Mouse (Mus musculus) brain, embryonic 14.5 days (tissue): Measurements from ENCODE around the gene Trappc12. TPM values are rescaled to one million over a fixed set of nuclear protein-coding genes. Genes with fewer than 3 reads are reported as not detected.
A peak's percentile ranks its signal among the peaks of the same experiment; 100 is the strongest.
"Not testable (repeated sequence)": the region's sequence is repeated elsewhere in the genome, so short reads cannot be mapped to it uniquely, and the experiment has no call there.

Experiments used
- DNase-seq: peaks from one replicate; pipeline ENCODE4 v3.0.0-alpha.2; 2011; ENCODE audit warnings: low read depth
- CTCF ChIP-seq: fragments of 200-500 bp; IDR thresholded peaks from 2 replicates; pipeline ENCODE4 v1.5.1; 2012; ENCODE audit warnings: inconsistent platforms, mild to moderate bottlenecking, moderate library complexity, borderline replicate concordance; ENCODE audit not compliant: insufficient read depth, insufficient read length; ENCODE audit errors: extremely low read depth
- POLR2A ChIP-seq: fragments of 200-500 bp; IDR thresholded peaks from 2 replicates; pipeline ENCODE4 v1.6.1; 2012; ENCODE audit warnings: mild to moderate bottlenecking, inconsistent platforms, borderline replicate concordance; ENCODE audit not compliant: poor library complexity, insufficient read depth, insufficient read length, severe bottlenecking; ENCODE audit errors: extremely low read depth
- polyA plus RNA-seq: library from polyadenylated mRNA; depleted of rRNA; stranded (reverse); fragments of >200 nt; gene quantifications from 2 replicates; pipeline ENCODE4 v1.2.3, GENCODE M21; 2012

The Trappc12 gene
- polyA plus RNA-seq, 1 experiment: 40.6 TPM

DNA sequence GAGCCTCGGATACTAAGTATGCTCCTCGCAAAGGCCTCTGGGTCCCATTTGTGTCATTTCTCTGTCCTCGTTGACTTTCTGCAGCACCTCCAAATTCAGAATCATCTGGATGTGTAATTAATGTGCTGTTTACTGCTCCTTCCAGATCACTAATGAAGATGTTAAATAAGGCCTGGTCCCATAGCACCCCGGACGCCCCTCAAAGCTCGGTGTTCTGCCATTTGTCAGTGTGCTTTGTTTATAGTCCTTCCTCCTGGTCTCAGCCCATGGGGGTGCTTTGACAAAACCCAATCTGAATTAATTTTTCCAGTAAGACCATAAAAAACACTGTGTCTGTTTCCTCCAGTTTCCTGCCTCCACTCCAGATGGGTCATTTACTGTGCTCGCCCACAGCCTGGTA, 29.9 kb upstream of the Trappc12 start:
- no peak for TF ChIP-seq POLR2A
- TF ChIP-seq CTCF: no peak
- no peak for DNase-seq

DNA sequence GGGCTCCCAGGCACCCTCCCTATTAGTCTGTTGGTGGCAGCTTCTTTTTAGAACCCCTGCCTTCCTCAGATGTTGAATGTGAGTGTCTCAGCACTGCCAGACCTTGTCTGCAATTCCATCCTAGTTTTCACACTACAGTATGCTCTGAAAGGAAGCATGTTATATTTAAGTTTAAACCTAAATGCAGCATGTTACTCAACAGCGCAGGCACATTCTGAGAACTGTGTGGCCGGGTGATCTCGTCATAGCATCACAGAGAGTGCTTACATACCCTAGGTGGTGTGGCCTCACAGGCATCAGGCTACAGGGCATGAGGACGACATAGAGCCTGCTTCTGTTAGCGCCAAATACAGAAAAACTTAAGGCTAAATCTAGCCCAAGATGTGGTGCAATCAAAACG, 25.4 kb upstream of the Trappc12 start:
- TF ChIP-seq CTCF (no peak), POLR2A (no peak)

DNA sequence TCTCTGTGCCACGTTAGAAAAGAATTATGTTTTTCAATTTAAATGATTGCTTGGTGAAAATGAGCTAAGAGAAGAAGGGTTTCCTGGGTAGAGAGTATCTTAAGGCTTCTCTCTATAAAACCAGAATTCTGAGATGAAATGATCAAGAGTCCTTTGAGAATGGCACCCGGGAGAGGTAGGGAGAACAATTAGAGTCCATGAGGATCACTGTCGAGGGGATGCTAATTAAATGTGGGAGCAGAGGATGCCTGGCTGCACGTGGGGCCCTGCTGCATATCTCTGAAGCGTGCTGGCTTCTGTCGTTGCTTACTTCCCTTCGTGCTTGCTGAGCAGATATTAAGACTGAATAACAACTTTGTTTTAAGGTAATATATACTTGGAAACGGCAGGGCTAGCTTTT, 24.8 kb upstream of the Trappc12 start:
- TF ChIP-seq CTCF: no peak
- TF ChIP-seq POLR2A: no peak
- DNase-seq: peak; percentile 53

More for the DNA sequence above, 25.4 kb upstream of the Trappc12 start:
- no peak for DNase-seq

DNA sequence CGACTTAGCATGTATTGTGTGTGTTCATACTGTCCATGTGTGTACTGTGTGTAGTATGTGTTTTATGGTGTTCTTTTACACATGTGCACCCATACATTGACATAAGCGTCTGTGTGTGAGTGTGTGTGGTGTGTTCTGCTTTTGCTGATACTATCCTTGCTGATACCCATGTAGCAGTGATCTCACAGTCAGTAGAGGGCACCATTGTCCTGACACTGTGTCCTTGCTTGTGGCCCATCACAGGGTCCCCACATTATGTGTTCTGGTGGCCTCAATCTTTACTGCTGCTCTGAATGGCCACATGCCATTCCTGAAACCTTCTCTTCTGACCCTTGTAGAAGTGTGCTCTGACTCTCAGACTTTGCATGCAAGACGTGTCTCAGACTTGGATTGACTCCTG, 23.5 kb upstream of the Trappc12 start:
- peak; percentile 62 for DNase-seq
- TF ChIP-seq POLR2A: no peak
- peak; percentile 44; the same call in 1 of the 2 replicates for TF ChIP-seq CTCF

DNA sequence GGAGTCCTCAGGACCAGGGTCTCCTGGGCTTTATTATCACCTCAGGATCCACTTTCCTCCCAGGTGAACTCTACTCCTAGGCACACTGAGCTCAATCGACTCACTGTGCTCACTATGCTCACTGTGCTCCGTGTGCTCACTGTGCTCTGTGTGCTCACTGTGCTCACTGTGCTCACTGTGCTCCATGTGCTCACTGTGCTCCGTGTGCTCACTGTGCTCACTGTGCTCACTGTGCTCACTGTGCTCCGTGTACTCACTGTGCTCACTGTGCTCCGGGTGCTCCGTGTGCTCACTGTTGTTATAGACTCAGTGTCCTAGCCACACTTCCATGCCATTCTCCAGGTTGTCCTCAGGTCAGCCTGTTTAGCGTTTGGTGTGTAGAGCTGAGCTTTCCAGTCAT, 19.7 kb upstream of the Trappc12 start:
- no peak for DNase-seq
- TF ChIP-seq CTCF (no peak), POLR2A (no peak)

DNA sequence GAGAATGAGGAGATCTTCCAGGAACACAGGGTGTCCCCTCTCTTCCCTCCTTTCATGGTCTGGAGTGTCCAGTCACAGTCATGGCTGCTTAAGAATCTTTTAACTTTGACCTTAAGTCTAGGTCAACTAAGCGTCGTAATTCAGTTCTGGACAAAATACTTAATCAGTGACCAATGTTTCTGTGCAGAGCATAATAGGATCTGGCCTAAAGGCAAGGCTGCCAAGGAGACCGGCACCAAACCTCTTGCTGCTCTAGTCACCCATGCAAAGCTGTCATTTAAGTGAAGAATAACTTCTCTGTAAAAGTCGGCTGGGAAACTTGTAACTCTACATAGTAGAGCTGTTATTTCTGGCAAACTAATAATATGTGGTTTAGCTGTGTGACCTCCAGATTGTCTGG, 5.7 kb upstream of the Trappc12 start:
- TF ChIP-seq CTCF (no peak), POLR2A (no peak)
- DNase-seq: no peak

DNA sequence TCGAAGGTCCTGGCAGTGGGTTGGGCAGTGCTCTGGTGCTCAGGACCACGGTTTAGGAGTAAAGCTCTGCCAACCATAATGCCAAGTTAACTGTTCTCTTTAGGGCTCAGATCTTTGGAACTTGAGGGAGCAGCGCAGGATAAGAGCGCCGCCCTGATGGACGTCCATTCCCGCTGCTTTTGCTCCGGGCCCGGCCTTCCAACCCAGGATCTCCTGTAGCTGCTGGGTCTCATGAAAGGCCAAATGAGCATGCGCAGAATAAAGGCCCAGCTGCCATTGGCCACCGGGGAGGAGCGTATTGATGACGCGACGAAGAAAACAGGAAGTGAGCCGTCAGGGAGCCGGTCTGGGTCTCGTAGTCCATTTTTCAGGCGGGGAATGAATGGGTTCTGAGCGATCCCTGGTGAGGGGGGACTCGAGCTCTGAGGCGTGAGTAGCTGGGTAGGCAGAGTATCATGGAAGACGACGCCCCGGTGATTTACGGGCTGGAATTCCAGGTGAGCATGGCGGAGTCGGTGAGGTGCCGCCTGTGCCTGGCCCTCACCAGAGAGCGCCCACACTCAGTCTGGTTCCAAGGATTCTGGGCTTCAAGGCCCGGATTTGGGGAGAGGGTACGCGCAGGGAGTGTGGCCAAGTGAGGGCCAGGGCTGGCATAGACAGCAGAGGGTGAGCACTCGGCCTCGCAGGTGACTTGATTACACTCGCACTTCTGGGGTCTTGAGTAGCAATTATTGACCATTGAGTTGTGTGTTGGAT, 1.4 kb upstream of the Trappc12 start, which contains the start of gene Eipr1:
Gene Eipr1, plus strand, starts transcription at position 296 of the 756 bp plus-strand sequence.
- TF ChIP-seq CTCF (no peak), POLR2A (no peak)
- DNase-seq: peak; percentile 97

DNA sequence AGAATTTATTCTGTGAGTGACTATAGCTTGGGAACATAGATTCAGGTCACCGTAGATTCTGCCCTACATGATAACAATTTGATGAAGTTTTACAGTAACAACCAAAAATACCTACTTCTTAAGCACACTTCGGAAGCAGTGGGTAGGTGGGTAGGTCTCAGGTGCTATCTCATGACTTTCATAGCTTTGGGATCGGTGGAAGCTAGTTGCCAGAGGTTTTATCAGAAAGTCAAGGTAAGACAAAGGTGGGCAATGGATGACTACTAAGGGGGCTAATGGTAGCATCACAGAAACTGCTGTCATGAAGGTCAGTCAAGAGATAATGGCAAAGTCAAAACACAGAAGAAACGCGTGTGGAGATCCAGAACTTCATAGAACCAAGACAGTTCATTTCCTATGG, 604 bp upstream of the Trappc12 start:
- DNase-seq: no peak
- no peak for TF ChIP-seq CTCF
- no peak for TF ChIP-seq POLR2A

DNA sequence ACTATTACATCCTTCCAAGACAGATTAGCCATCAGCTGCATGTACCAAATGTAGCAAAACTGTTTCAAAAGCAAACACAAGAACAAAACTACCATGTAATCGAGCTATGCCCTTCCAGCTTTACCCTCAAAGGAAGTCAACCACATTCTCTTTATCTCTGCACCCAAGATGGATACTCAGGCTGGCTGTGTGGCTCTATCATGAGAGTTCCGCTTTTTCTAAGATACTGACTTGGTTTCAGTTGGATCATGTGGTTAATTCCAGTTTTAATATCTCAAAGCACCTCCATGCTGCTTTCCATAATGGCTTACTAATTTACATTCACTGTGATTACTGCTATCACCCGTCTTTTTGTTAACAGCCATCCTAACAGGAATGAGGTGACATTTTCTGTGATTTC, 6.9 kb downstream of the Trappc12 start:
- TF ChIP-seq CTCF: no peak
- TF ChIP-seq POLR2A: no peak
- DNase-seq: peak; percentile 22

DNA sequence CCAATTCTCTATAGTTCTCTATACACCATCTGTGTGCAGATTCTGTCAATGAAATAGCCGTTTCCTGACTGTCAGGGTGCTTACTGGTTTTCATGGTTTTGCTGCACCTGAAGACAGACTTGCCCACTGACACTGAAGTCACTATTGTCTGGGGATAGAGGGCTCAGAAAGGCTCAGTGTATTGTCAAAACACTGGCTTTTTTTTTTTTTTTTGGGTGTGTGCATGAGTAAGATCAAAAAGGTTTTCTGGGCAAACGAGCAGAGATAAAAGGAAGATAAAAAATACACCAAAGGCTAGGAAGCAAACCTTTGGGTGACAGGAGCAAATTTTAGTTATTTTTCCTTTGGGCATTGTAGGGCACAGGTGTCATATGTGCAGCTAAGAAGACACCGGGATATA, 15.0 kb downstream of the Trappc12 start:
- TF ChIP-seq CTCF (no peak), POLR2A (no peak)
- DNase-seq: no peak

DNA sequence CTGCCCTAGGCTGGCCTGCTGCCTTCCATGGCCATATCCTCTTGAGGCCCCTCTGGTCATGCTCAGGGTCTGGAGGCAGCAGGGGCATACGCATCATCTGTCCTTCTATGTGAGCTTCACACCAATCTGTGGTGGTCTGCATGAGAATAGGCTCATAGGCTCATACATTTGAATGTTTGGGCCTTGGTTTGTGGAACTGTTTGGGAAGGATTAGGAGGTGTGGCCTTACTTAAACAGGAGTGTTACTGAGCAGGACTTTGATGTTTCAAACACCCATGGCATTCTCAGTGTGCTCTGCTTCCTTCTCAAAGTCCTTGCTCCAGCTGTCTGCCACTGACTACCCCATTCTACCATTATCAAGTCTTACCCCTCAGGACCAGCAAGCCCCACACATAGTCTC, 16.0 kb downstream of the Trappc12 start:
- DNase-seq: no peak
- TF ChIP-seq POLR2A (no peak), CTCF (no peak)

DNA sequence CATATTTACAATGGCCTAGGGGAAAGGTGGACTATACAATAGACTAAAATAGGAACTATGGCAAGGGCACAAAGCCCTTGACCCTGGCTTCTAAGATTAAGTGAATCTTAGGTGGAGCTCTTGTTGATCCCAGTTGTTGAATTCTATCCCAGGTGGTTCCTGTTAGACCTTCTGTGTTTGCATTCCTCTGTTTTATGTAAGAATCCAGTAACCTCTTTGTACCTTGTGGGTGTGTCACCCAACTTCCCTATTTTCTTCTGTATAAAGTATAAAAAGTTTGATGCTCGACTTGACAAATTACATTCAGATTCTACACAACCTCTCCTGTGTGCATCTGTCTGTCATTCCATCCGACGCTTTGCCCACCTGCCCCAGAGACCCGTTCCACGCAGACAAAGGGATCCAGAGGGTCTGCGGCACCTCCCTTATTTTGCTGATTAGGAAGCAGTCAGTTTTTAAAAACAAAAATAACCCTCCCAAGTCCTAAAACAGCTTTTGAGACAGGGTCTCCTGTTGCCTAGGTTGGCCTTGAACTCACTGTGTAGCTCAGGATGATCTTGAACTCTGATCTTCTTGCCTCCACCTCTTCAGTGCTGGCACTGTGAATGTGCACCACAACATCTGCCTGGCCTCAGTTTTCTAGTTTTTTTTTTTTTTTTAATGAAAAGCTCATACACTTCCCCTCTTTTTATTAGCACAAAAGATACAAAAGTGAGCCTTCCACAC, 16.6 kb downstream of the Trappc12 start:
- DNase-seq: not testable (repeated sequence)
